Mouse (Mus musculus): ENCODE measurements at regions not wholly inside any gene's neighbourhood (a gene's known extent, or its start where the extent isn't known, plus 50 kb on each side); places are given as distances from the start of the nearest gene placed in this dataset.

DNA sequence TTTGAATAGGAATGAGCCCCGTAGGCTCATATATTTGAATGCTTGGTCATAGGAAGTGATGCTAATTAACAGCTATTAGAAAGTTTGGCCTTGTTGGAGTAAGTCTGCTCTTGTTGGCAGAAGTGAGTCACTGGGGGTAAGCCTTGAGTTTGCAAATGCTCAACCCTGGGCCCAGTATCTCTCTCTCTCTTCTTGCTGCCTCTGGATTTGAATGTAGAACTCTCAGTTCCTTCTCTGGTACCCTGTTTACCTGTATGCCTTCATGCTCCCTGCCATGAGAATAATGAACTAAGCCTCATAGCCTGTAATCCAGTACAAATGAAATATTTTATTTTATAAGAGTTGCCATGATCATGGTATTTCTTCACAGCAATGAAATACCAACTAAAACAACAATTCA, 308.4 kb upstream of the Tbl1xr1 start:
- no peak for TF ChIP-seq POLR2A (IDR thresholded peaks at IDR 0.05; ENCODE audit: borderline replicate concordance, low read depth, low read length)
- TF ChIP-seq CTCF (IDR thresholded peaks at IDR 0.05; ENCODE audit: low read depth, low read length): no peak
